Mouse (Mus musculus): ENCODE results near the gene Tmem182. TPM values are rescaled to one million over a fixed set of nuclear protein-coding genes. Genes with fewer than 3 reads are reported as not detected.

Gene Tmem182
- polyA plus RNA-seq, 1 experiment from 2014 or later = not detected

DNA sequence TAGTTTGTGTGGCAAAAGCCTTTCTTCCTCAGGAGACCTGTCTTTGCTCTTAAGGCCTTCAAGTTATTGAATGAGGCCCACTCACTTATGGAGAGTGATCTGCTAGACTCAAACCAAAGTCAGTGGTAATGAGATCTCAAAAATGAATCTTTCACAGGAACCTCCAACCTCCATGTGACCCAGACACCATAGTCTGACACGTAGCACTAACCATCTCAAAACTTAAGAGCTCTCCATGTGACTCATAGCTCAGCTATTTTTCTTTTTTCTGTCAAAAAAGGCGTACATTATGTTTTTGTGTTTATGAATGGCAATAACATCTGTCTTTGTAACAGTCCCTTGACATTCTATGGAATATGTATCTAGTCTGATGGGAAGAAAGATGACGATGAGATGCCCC lies 3.2 kb downstream of the Tmem182 start:
- Histone ChIP-seq H3K9ac (ENCODE audit: low read length) (no peak overlapping the region), H3K9me3 (ENCODE audit: control insufficient read depth, low read length) (no peaks in the 10 kb centered on the region), H3K4me1 (ENCODE audit: control insufficient read depth, insufficient read depth, low read length) (no peaks in the 10 kb centered on the region), H3K36me3 (ENCODE audit: control insufficient read depth, insufficient read depth, low read length) (no peaks in the 10 kb centered on the region), H3K27ac (ENCODE audit: low read depth, low read length) (no peak overlapping the region), H3K27me3 (ENCODE audit: control insufficient read depth, insufficient read depth, low read length) (no peaks in the 10 kb centered on the region), H3K4me2 (no peak overlapping the region), H3K4me3 (ENCODE audit: low read depth, low read length) (no peak overlapping the region)
- WGBS = 85% methylated on average over 3 of the region's 3 CpGs
- DNase-seq (ENCODE audit: low spot score, missing footprints) = no peak
- no peak for ATAC-seq (ENCODE audit: low FRiP score)

DNA sequence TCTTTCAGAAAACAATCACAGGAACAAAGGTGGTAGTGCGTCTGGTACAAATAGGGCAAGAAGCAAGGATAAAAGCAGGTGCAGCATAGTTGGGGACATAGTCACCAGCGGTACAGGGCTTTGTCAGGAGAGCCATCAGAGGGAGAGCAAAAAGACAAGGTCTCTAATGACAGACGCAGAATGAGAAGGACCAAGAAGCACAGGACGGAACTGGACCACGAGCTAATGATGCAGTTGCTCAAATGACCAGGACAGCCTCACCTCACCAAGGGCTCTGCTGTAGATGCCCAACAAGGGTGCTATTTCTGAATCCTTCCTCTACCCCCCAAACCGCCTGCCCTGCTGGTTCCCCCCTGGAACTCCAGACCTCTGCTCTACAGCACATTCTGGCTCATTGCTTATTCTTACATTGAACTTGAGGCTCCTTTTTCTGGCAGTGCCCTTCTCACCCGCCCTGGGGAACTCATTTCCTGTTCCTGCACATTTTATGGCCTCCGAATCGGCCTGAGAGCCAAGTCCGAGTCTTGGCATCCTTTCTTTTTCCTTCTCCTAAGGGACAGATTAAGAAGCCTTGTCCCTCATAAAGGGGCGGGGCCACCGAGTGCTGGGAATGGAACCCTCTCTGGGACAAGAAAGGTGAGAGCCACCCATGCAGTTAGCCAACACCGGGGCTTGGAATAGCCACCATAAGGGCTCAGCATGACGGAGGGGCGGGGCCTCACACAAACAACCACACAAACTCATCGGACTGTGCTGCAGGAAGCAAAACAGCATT lies 9.9 kb downstream of the Tmem182 start:
- no peaks in the 10 kb centered on the region for H3K27me3 ChIP-seq (ENCODE audit: control insufficient read depth, insufficient read depth, low read length)
- no peaks in the 10 kb centered on the region for H3K36me3 ChIP-seq (ENCODE audit: control insufficient read depth, insufficient read depth, low read length)
- H3K4me1 ChIP-seq (ENCODE audit: control insufficient read depth, insufficient read depth, low read length) = no peaks in the 10 kb centered on the region
- H3K27ac ChIP-seq (ENCODE audit: low read depth, low read length) = no peak overlapping the region
- DNase-seq (ENCODE audit: low spot score, missing footprints) (no peak), ATAC-seq (ENCODE audit: low FRiP score) (no peak)
- H3K4me2 ChIP-seq = no peak overlapping the region
- H3K9ac ChIP-seq (ENCODE audit: low read length) = no peak overlapping the region
- WGBS = 70% methylated on average over 16 of the region's 16 CpGs
- no peaks in the 10 kb centered on the region for H3K9me3 ChIP-seq (ENCODE audit: control insufficient read depth, low read length)
- no peak overlapping the region for H3K4me3 ChIP-seq (ENCODE audit: low read depth, low read length)

DNA sequence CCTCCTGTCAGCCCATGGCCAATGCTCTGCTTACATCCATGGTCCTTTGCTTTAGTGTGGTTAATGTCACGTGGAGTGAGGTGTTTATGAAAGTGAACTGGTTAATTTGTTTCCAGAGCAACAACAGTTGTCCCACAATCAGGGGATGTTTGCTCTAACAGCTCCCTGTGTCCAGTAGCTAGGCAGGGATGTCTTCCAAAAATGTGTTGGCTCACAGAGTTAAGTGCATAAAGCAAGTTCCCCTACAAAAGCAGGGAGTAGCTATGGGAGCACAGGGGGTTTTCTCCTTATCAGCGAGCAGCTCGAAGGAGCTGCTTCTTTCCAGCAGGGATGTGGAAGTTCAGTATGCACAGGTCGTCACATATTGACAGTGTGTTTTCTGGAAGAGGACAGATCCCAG lies 19.1 kb downstream of the Tmem182 start:
- 73% methylated on average over 4 of the region's 4 CpGs for WGBS
- Histone ChIP-seq H3K4me2 (no peak overlapping the region), H3K27ac (ENCODE audit: low read depth, low read length) (no peak overlapping the region), H3K27me3 (ENCODE audit: control insufficient read depth, insufficient read depth, low read length) (no peaks in the 10 kb centered on the region), H3K36me3 (ENCODE audit: control insufficient read depth, insufficient read depth, low read length) (no peaks in the 10 kb centered on the region), H3K9me3 (ENCODE audit: control insufficient read depth, low read length) (no peaks in the 10 kb centered on the region), H3K4me3 (ENCODE audit: low read depth, low read length) (no peak overlapping the region), H3K9ac (ENCODE audit: low read length) (no peak overlapping the region), H3K4me1 (ENCODE audit: control insufficient read depth, insufficient read depth, low read length) (no peaks in the 10 kb centered on the region)
- DNase-seq (ENCODE audit: low spot score, missing footprints) = no peak
- ATAC-seq (ENCODE audit: low FRiP score) = no peak

DNA sequence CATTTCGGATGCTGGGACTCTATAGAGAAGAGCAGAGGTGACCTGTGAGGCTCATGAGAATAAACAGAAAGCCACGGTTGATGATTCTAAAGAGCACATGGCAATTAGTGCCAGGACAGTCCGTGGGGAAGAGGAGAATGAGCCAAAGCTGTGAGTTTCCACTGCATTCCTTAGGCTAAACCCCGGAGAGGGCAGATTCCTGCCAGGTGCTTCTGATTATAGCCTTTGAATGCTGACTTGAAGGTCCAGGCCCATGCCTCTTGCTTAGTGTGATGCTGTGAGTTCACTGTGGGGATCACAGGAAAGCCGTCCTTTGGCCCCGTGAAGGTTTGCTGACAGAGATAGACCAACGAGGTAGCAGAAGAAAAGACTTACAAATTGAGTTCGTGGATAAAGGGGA lies 19.5 kb downstream of the Tmem182 start:
- no peak overlapping the region for H3K4me3 ChIP-seq (ENCODE audit: low read depth, low read length)
- H3K4me1 ChIP-seq (ENCODE audit: control insufficient read depth, insufficient read depth, low read length) = no peaks in the 10 kb centered on the region
- no peak overlapping the region for H3K9ac ChIP-seq (ENCODE audit: low read length)
- WGBS = 78% methylated on average over 8 of the region's 8 CpGs
- H3K4me2 ChIP-seq = no peak overlapping the region
- H3K9me3 ChIP-seq (ENCODE audit: control insufficient read depth, low read length) = no peaks in the 10 kb centered on the region
- no peaks in the 10 kb centered on the region for H3K36me3 ChIP-seq (ENCODE audit: control insufficient read depth, insufficient read depth, low read length)
- DNase-seq (ENCODE audit: low spot score, missing footprints) = no peak
- H3K27me3 ChIP-seq (ENCODE audit: control insufficient read depth, insufficient read depth, low read length) = no peaks in the 10 kb centered on the region
- H3K27ac ChIP-seq (ENCODE audit: low read depth, low read length) = no peak overlapping the region
- ATAC-seq (ENCODE audit: low FRiP score) = no peak

DNA sequence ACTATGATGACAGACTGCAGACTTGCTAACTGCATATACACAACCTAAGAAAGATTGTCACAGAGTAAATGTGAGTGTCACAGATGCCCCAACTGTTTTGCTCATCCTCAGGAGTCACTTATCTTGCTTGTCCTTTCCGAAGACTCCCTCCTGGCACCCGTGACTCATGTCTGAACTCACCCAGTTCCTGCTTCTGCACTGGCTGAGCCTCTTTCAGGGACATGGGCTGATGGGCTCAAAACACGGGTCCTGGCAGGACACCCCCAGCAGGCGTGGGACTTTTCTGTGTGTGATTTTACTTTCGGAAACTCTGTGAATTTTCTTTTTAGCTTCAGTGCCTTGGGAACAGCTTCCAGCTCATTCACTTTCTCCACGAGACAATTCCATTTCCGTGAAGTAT lies 20.4 kb downstream of the Tmem182 start:
- Histone ChIP-seq H3K9me3 (ENCODE audit: control insufficient read depth, low read length) (no peaks in the 10 kb centered on the region), H3K9ac (ENCODE audit: low read length) (no peak overlapping the region), H3K4me2 (no peak overlapping the region), H3K27ac (ENCODE audit: low read depth, low read length) (no peak overlapping the region), H3K27me3 (ENCODE audit: control insufficient read depth, insufficient read depth, low read length) (no peaks in the 10 kb centered on the region), H3K36me3 (ENCODE audit: control insufficient read depth, insufficient read depth, low read length) (no peaks in the 10 kb centered on the region), H3K4me3 (ENCODE audit: low read depth, low read length) (no peak overlapping the region), H3K4me1 (ENCODE audit: control insufficient read depth, insufficient read depth, low read length) (no peaks in the 10 kb centered on the region)
- no peak for DNase-seq (ENCODE audit: low spot score, missing footprints)
- ATAC-seq (ENCODE audit: low FRiP score) = no peak
- WGBS = 87% methylated on average over 7 of the region's 7 CpGs

DNA sequence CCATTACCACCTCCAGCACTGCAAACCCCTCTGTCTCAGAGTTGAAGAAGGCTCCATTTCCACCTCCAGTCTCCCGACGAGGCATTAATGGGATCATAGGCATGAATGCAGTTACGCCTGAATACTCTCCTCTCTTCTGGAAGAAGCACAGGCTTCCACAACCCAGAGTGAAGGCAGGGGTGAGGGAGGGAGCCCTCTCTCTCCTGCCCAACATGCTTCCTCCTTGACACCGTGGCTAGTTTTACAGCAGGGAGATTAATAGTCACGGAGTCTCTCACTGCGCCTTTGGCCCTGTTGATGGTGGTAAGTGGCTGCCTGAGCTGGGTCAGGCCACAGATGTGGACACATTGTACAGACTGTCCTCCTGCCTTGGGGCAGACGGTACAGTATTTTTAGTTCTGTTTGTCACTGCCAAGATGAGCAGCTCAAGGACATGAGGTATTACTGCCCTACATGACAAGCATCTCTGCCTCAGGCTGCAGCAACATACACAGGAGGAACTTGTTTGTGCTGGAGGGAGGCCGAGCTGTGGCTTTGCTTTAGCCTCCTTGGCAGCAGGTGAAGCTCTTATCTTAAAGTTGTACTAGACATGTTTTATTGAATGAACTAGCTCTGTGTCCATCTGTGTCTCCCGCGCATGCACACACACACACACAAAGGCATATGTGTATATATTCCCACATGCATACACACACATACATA lies 24.0 kb downstream of the Tmem182 start:
- Histone ChIP-seq H3K4me2 (no peak overlapping the region), H3K4me3 (ENCODE audit: low read depth, low read length) (no peak overlapping the region), H3K27ac (ENCODE audit: low read depth, low read length) (no peak overlapping the region), H3K4me1 (ENCODE audit: control insufficient read depth, insufficient read depth, low read length) (no peaks in the 10 kb centered on the region), H3K9me3 (ENCODE audit: control insufficient read depth, low read length) (no peaks in the 10 kb centered on the region), H3K27me3 (ENCODE audit: control insufficient read depth, insufficient read depth, low read length) (no peaks in the 10 kb centered on the region), H3K36me3 (ENCODE audit: control insufficient read depth, insufficient read depth, low read length) (no peaks in the 10 kb centered on the region), H3K9ac (ENCODE audit: low read length) (no peak overlapping the region)
- no peak for DNase-seq (ENCODE audit: low spot score, missing footprints)
- 75% methylated on average over 10 of the region's 10 CpGs for WGBS
- ATAC-seq (ENCODE audit: low FRiP score) = no peak

DNA sequence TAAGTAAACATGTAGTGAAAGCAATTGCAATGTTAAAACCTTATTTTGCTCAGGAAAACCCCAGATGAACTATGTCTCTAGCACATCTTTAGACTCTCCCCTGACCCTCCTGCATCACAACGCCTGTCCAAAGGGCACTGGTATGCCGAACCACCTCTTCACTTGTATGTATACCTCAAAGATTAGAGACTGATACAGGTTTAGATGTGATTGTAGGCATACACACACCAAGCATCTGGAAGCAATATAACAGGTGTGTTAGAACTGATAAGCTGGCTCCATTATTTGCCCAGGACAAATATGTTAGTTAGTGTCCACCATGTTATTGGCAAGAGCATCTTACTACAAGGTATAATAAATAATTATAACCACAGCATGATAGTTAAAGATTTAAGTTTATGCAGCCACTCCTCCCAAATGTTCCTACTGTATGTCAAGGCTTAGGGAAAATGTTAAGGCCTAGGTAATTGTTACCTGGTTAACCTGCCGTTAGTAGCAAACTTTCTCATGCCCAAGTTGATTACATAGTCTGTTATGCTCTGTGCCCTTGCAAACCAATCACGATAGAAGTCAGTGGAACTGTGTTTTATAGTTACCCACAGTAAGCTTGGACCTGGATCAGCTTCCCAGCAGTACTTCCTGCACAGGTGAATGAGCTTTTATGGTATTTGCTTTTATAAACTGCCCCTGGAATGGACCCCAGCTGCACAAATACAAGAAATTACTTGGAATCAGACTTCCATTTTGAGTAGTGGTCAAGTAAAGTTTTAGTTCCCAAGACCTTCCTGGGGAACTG lies 25.5 kb downstream of the Tmem182 start:
- WGBS = 88% methylated on average over 4 of the region's 4 CpGs
- no peaks in the 10 kb centered on the region for H3K36me3 ChIP-seq (ENCODE audit: control insufficient read depth, insufficient read depth, low read length)
- ATAC-seq (ENCODE audit: low FRiP score) = no peak

DNA sequence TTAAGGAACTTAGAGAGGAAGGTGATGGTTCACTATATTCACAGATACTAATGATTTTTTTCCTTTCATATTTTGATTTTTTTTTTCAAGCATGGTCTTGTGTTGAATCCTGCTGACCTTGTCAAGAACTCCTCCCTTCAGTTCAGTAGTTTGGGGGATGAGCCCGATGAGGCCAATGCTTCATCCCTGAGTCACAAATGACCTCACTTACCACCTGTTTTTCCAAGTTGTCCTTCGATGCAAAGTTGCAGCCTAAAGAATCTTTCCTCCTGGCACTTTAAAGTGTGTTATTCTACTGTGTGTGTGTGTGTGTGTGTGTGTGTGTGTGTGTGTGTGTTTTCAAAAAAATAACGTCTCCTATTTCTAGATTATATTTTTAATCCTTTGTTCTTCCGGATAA lies 30.1 kb downstream of the Tmem182 start:
- no peaks in the 10 kb centered on the region for H3K36me3 ChIP-seq (ENCODE audit: control insufficient read depth, insufficient read depth, low read length)
- no peak overlapping the region for H3K4me3 ChIP-seq (ENCODE audit: low read depth, low read length)
- no peak for ATAC-seq (ENCODE audit: low FRiP score)
- no peak overlapping the region for H3K27ac ChIP-seq (ENCODE audit: low read depth, low read length)
- DNase-seq (ENCODE audit: low spot score, missing footprints) = no peak
- 93% methylated on average over 4 of the region's 4 CpGs for WGBS
- no peaks in the 10 kb centered on the region for H3K9me3 ChIP-seq (ENCODE audit: control insufficient read depth, low read length)
- no peak overlapping the region for H3K4me2 ChIP-seq
- H3K27me3 ChIP-seq (ENCODE audit: control insufficient read depth, insufficient read depth, low read length) = no peaks in the 10 kb centered on the region
- no peak overlapping the region for H3K9ac ChIP-seq (ENCODE audit: low read length)
- no peaks in the 10 kb centered on the region for H3K4me1 ChIP-seq (ENCODE audit: control insufficient read depth, insufficient read depth, low read length)

More for the DNA sequence above, 25.5 kb downstream of the Tmem182 start:
- no peak for DNase-seq (ENCODE audit: low spot score, missing footprints)
- Histone ChIP-seq H3K27ac (ENCODE audit: low read depth, low read length) (no peak overlapping the region), H3K9ac (ENCODE audit: low read length) (no peak overlapping the region), H3K4me3 (ENCODE audit: low read depth, low read length) (no peak overlapping the region), H3K27me3 (ENCODE audit: control insufficient read depth, insufficient read depth, low read length) (no peaks in the 10 kb centered on the region), H3K9me3 (ENCODE audit: control insufficient read depth, low read length) (no peaks in the 10 kb centered on the region), H3K4me2 (no peak overlapping the region), H3K4me1 (ENCODE audit: control insufficient read depth, insufficient read depth, low read length) (no peaks in the 10 kb centered on the region)

DNA sequence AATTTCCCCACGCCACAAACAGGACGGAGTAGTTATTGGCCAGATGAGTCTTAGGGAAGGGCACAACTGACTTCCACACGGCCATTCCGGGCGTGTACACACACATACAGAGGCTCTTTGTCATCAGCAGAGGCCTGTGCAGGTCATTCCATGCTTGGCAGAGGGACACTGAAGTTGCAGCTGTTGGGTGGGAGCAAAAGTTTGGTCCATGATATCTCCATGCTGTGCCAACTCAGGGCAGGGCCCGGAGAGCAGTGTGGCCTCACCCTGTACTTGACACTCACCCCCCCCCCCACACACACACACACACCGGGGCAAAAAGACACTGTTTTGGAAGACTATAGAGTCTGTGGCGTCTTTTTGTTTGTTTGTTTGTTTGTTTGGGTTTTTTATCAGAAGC lies 35.2 kb downstream of the Tmem182 start:
- no peak overlapping the region for H3K9ac ChIP-seq (ENCODE audit: low read length)
- ATAC-seq (ENCODE audit: low FRiP score) (no peak), DNase-seq (ENCODE audit: low spot score, missing footprints) (no peak)
- no peaks in the 10 kb centered on the region for H3K36me3 ChIP-seq (ENCODE audit: control insufficient read depth, insufficient read depth, low read length)
- H3K9me3 ChIP-seq (ENCODE audit: control insufficient read depth, low read length) = no peaks in the 10 kb centered on the region
- H3K4me1 ChIP-seq (ENCODE audit: control insufficient read depth, insufficient read depth, low read length) = no peaks in the 10 kb centered on the region
- WGBS = 92% methylated on average over 8 of the region's 8 CpGs
- no peak overlapping the region for H3K27ac ChIP-seq (ENCODE audit: low read depth, low read length)
- H3K27me3 ChIP-seq (ENCODE audit: control insufficient read depth, insufficient read depth, low read length) = no peaks in the 10 kb centered on the region
- H3K4me3 ChIP-seq (ENCODE audit: low read depth, low read length) = no peak overlapping the region
- H3K4me2 ChIP-seq = no peak overlapping the region

Measured in midbrain, embryonic 11.5 days (tissue).